Mouse (Mus musculus) liver, embryonic 14.5 days (tissue): ENCODE measurements at regions not wholly inside any gene's neighbourhood (a gene's known extent, or its start where the extent isn't known, plus 50 kb on each side); places are given as distances from the start of the nearest gene placed in this dataset.

Experiments
- CTCF ChIP-seq: IDR thresholded peaks from 2 replicates; pipeline ENCODE4 v1.5.1; 2016; ENCODE audit warnings: antibody characterized with exemption, low read depth, control low read depth
- EP300 ChIP-seq: IDR thresholded peaks from 2 replicates; pipeline ENCODE4 v1.6.1; 2016; ENCODE audit warnings: antibody characterized with exemption, low read depth

DNA sequence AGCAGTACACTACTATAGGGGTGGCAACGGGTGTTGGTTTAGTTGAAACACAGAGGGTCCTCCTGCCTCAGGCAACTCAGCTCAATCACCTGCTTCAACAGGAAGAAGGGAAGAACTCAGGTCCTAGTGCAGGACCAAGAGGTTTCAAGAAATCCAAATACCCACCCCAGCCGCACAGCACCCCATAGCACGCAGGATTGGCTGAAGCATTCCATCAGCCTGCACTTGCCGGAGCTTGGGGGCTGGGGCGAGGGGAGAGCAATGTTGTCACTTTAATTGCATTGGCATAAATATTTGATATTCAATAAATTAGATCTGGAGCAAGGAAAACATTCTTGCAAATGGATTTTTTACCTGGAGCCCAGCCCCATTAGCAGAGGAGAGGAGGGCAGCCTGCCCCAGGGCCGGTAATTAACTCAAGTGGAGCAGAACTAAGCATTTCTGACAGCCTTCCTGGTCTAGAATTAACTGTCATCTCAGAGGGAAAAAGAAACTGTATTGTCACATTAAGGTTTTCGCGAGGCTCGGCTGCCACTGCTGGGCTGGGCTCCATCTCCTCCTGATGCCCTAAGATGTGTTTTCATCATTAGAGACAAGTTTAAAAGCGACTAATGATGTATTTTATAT, 55.2 kb upstream of the Gtsf1l start:
- TF ChIP-seq CTCF (no peak), EP300 (no peak)
